Mouse (Mus musculus): ENCODE results near the gene Tor1aip2. TPM values are rescaled to one million over a fixed set of nuclear protein-coding genes. Genes with fewer than 3 reads are reported as not detected.
A peak's percentile ranks its signal among the peaks of the same experiment; 100 is the strongest.

Tor1aip2 gene
- polyA plus RNA-seq, 1 experiment from 2014 or later: 119 TPM

GRCm38 (mm10) chr1:156009003-156009402 is 26.2 kb upstream of the Tor1aip2 start:
- H3K9ac ChIP-seq (ENCODE audit: low read length): no peak overlapping the region
- no peak overlapping the region for H3K4me2 ChIP-seq (ENCODE audit: low read depth, low read length)
- no peak overlapping the region for H3K4me3 ChIP-seq (replicated peaks; ENCODE audit: low read length)
- no peaks in the 10 kb centered on the region for H3K27me3 ChIP-seq (ENCODE audit: control insufficient read depth, insufficient read depth, low read length)
- H3K36me3 ChIP-seq (ENCODE audit: control insufficient read depth, insufficient read depth, low read length): peaks cover 13% of the 10 kb centered on the region
- H3K4me1 ChIP-seq (ENCODE audit: control insufficient read depth, insufficient read depth, low read length): no peaks in the 10 kb centered on the region
- WGBS: 89% methylated on average over 1 of the region's 1 CpGs
- no peaks in the 10 kb centered on the region for H3K9me3 ChIP-seq (replicated peaks; ENCODE audit: control insufficient read depth, low read length)
- no peak for ATAC-seq (ENCODE audit: insufficient read depth, low FRiP score)
- no peak overlapping the region for H3K27ac ChIP-seq (ENCODE audit: low read length)

GRCm38 (mm10) chr1:156019800-156020199 is 15.4 kb upstream of the Tor1aip2 start:
- Histone ChIP-seq H3K27me3 (ENCODE audit: control insufficient read depth, insufficient read depth, low read length) (no peaks in the 10 kb centered on the region), H3K4me1 (ENCODE audit: control insufficient read depth, insufficient read depth, low read length) (no peaks in the 10 kb centered on the region), H3K4me3 (replicated peaks; ENCODE audit: low read length) (no peak overlapping the region), H3K36me3 (ENCODE audit: control insufficient read depth, insufficient read depth, low read length) (peaks cover 9% of the 10 kb centered on the region; the same call in 1 of the 2 replicates), H3K27ac (ENCODE audit: low read length) (no peak overlapping the region), H3K9me3 (replicated peaks; ENCODE audit: control insufficient read depth, low read length) (no peaks in the 10 kb centered on the region), H3K4me2 (ENCODE audit: low read depth, low read length) (no peak overlapping the region), H3K9ac (ENCODE audit: low read length) (no peak overlapping the region)
- WGBS: 90% methylated on average over 1 of the region's 1 CpGs
- ATAC-seq (ENCODE audit: insufficient read depth, low FRiP score): no peak

GRCm38 (mm10) chr1:156020402-156020801 is 14.8 kb upstream of the Tor1aip2 start:
- no peaks in the 10 kb centered on the region for H3K4me1 ChIP-seq (ENCODE audit: control insufficient read depth, insufficient read depth, low read length)
- H3K27ac ChIP-seq (ENCODE audit: low read length): no peak overlapping the region
- no peak overlapping the region for H3K9ac ChIP-seq (ENCODE audit: low read length)
- peaks cover 9% of the 10 kb centered on the region; the same call in 1 of the 2 replicates for H3K36me3 ChIP-seq (ENCODE audit: control insufficient read depth, insufficient read depth, low read length)
- H3K4me3 ChIP-seq (replicated peaks; ENCODE audit: low read length): no peak overlapping the region
- ATAC-seq (ENCODE audit: insufficient read depth, low FRiP score): no peak
- 91% methylated on average over 1 of the region's 1 CpGs for WGBS
- H3K27me3 ChIP-seq (ENCODE audit: control insufficient read depth, insufficient read depth, low read length): no peaks in the 10 kb centered on the region
- no peak overlapping the region for H3K4me2 ChIP-seq (ENCODE audit: low read depth, low read length)
- H3K9me3 ChIP-seq (replicated peaks; ENCODE audit: control insufficient read depth, low read length): no peaks in the 10 kb centered on the region

- Histone ChIP-seq H3K4me3 (replicated peaks; ENCODE audit: low read length) (no peak overlapping the region), H3K4me2 (ENCODE audit: low read depth, low read length) (no peak overlapping the region), H3K9ac (ENCODE audit: low read length) (no peak overlapping the region), H3K4me1 (ENCODE audit: control insufficient read depth, insufficient read depth, low read length) (no peaks in the 10 kb centered on the region), H3K36me3 (ENCODE audit: control insufficient read depth, insufficient read depth, low read length) (peaks cover 8% of the 10 kb centered on the region; the same call in 1 of the 2 replicates), H3K27ac (ENCODE audit: low read length) (no peak overlapping the region), H3K9me3 (replicated peaks; ENCODE audit: control insufficient read depth, low read length) (no peaks in the 10 kb centered on the region), H3K27me3 (ENCODE audit: control insufficient read depth, insufficient read depth, low read length) (no peaks in the 10 kb centered on the region)
- 79% methylated on average over 8 of the region's 8 CpGs for WGBS
- no peak for ATAC-seq (ENCODE audit: insufficient read depth, low FRiP score)
These were observed 10.2 kb upstream of the Tor1aip2 start for GRCm38 (mm10) chr1:156024831-156025503.

- WGBS: 88% methylated on average over 3 of the region's 3 CpGs
- no peaks in the 10 kb centered on the region for H3K27me3 ChIP-seq (ENCODE audit: control insufficient read depth, insufficient read depth, low read length)
- 0 out of 2 replicates have a peak, but pooled peaks cover 4% of the 10 kb centered on the region for H3K36me3 ChIP-seq (ENCODE audit: control insufficient read depth, insufficient read depth, low read length)
- H3K9ac ChIP-seq (ENCODE audit: low read length): no peak overlapping the region
- no peak overlapping the region for H3K4me2 ChIP-seq (ENCODE audit: low read depth, low read length)
- no peaks in the 10 kb centered on the region for H3K4me1 ChIP-seq (ENCODE audit: control insufficient read depth, insufficient read depth, low read length)
- no peak for ATAC-seq (ENCODE audit: insufficient read depth, low FRiP score)
- no peak overlapping the region for H3K4me3 ChIP-seq (replicated peaks; ENCODE audit: low read length)
- no peak overlapping the region for H3K27ac ChIP-seq (ENCODE audit: low read length)
- H3K9me3 ChIP-seq (replicated peaks; ENCODE audit: control insufficient read depth, low read length): no peaks in the 10 kb centered on the region
These were observed 7.4 kb upstream of the Tor1aip2 start for GRCm38 (mm10) chr1:156027849-156028248.

GRCm38 (mm10) chr1:156028340-156028975 is 6.7 kb upstream of the Tor1aip2 start:
- H3K36me3 ChIP-seq (ENCODE audit: control insufficient read depth, insufficient read depth, low read length): peaks cover 10% of the 10 kb centered on the region
- no peak overlapping the region for H3K27ac ChIP-seq (ENCODE audit: low read length)
- H3K4me3 ChIP-seq (replicated peaks; ENCODE audit: low read length): no peak overlapping the region
- 82% methylated on average over 4 of the region's 4 CpGs for WGBS
- H3K27me3 ChIP-seq (ENCODE audit: control insufficient read depth, insufficient read depth, low read length): no peaks in the 10 kb centered on the region
- H3K9ac ChIP-seq (ENCODE audit: low read length): no peak overlapping the region
- H3K4me2 ChIP-seq (ENCODE audit: low read depth, low read length): no peak overlapping the region
- H3K4me1 ChIP-seq (ENCODE audit: control insufficient read depth, insufficient read depth, low read length): no peaks in the 10 kb centered on the region
- no peaks in the 10 kb centered on the region for H3K9me3 ChIP-seq (replicated peaks; ENCODE audit: control insufficient read depth, low read length)
- no peak for ATAC-seq (ENCODE audit: insufficient read depth, low FRiP score)

- no peaks in the 10 kb centered on the region for H3K27me3 ChIP-seq (ENCODE audit: control insufficient read depth, insufficient read depth, low read length)
- no peak overlapping the region for H3K4me2 ChIP-seq (ENCODE audit: low read depth, low read length)
- H3K9ac ChIP-seq (ENCODE audit: low read length): no peak overlapping the region
- H3K4me1 ChIP-seq (ENCODE audit: control insufficient read depth, insufficient read depth, low read length): peaks cover 10% of the 10 kb centered on the region; the same call in 1 of the 2 replicates
- no peak overlapping the region for H3K27ac ChIP-seq (ENCODE audit: low read length)
- peaks cover 10% of the 10 kb centered on the region for H3K36me3 ChIP-seq (ENCODE audit: control insufficient read depth, insufficient read depth, low read length)
- no peaks in the 10 kb centered on the region for H3K9me3 ChIP-seq (replicated peaks; ENCODE audit: control insufficient read depth, low read length)
- 98% methylated on average over 7 of the region's 7 CpGs for WGBS
- ATAC-seq (ENCODE audit: insufficient read depth, low FRiP score): no peak
- no peak overlapping the region for H3K4me3 ChIP-seq (replicated peaks; ENCODE audit: low read length)
These were observed 1.3 kb upstream of the Tor1aip2 start for GRCm38 (mm10) chr1:156033921-156034320.

- no peaks in the 10 kb centered on the region for H3K9me3 ChIP-seq (replicated peaks; ENCODE audit: control insufficient read depth, low read length)
- 28% methylated on average over 1 of the region's 1 CpGs for WGBS
- H3K4me2 ChIP-seq (ENCODE audit: low read depth, low read length): peak overlapping the region; percentile 81
- ATAC-seq (ENCODE audit: insufficient read depth, low FRiP score): no peak
- no peaks in the 10 kb centered on the region for H3K27me3 ChIP-seq (ENCODE audit: control insufficient read depth, insufficient read depth, low read length)
- H3K36me3 ChIP-seq (ENCODE audit: control insufficient read depth, insufficient read depth, low read length): peaks cover 10% of the 10 kb centered on the region
- peak overlapping the region; percentile 100 for H3K27ac ChIP-seq (ENCODE audit: low read length)
- H3K9ac ChIP-seq (ENCODE audit: low read length): peak overlapping the region; percentile 96
- peaks cover 10% of the 10 kb centered on the region; the same call in 1 of the 2 replicates for H3K4me1 ChIP-seq (ENCODE audit: control insufficient read depth, insufficient read depth, low read length)
- H3K4me3 ChIP-seq (replicated peaks; ENCODE audit: low read length): peak overlapping the region; percentile 89
These were observed 542 bp upstream of the Tor1aip2 start for GRCm38 (mm10) chr1:156034661-156035060.

GRCm38 (mm10) chr1:156035930-156036737 is 931 bp downstream of the Tor1aip2 start, which contains the start of gene Tor1aip1:
Gene Tor1aip1 (minus strand): TSS chr1:156036480.
- peaks cover 16% of the 10 kb centered on the region; the same call in 1 of the 2 replicates for H3K4me1 ChIP-seq (ENCODE audit: control insufficient read depth, insufficient read depth, low read length)

More at GRCm38 (mm10) chr1:156035930-156036737, 931 bp downstream of the Tor1aip2 start, which contains the start of gene Tor1aip1:
- Histone ChIP-seq H3K27ac (ENCODE audit: low read length) (peak within 1 kb of the TSS; percentile 100), H3K4me3 (replicated peaks; ENCODE audit: low read length) (peak within 1 kb of the TSS; percentile 89), H3K9ac (ENCODE audit: low read length) (peak within 1 kb of the TSS; percentile 96), H3K27me3 (ENCODE audit: control insufficient read depth, insufficient read depth, low read length) (no peaks in the 10 kb centered on the region), H3K36me3 (ENCODE audit: control insufficient read depth, insufficient read depth, low read length) (peaks cover 10% of the 10 kb centered on the region), H3K9me3 (replicated peaks; ENCODE audit: control insufficient read depth, low read length) (no peaks in the 10 kb centered on the region), H3K4me2 (ENCODE audit: low read depth, low read length) (peak within 1 kb of the TSS; percentile 81)
- peak; percentile 93 for ATAC-seq (ENCODE audit: insufficient read depth, low FRiP score)
- WGBS: under 1% methylated on average over 59 of the region's 59 CpGs

Data from stomach, embryonic 16.5 days (tissue).